Mouse (Mus musculus) thymus, postnatal 14 days (tissue): Measurements from ENCODE around the gene Csrnp3.
"Not testable (repeated sequence)": the region's sequence is repeated elsewhere in the genome, so short reads cannot be mapped to it uniquely, and the experiment has no call there.

Experiments used
- DNase-seq: peaks from one replicate; pipeline ENCODE4 v3.0.0; 2021

The Csrnp3 gene

DNA sequence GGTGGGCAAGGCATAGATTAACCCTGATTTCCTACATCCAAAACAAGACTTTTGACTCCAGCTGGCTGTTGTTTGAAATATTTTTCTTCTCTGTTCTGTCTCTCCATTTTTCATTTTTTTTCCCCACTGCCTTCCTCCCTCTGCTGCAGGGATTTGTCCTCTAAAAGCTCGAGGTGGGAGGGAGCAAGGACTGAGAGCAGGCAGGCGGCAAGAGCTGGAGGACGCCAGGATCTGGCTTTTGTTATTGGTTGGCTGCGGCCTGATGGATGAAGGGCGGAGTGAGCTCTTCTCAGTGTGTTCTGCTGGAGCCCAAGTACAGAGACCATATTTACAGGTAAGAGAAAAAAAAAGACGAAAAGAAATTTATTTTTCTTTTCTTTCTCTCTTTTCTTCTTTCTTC lies at the start of gene Csrnp3:
TSS of gene Csrnp3 (plus strand) at position 217 of the 400 bp plus-strand sequence.
- no peak for DNase-seq

DNA sequence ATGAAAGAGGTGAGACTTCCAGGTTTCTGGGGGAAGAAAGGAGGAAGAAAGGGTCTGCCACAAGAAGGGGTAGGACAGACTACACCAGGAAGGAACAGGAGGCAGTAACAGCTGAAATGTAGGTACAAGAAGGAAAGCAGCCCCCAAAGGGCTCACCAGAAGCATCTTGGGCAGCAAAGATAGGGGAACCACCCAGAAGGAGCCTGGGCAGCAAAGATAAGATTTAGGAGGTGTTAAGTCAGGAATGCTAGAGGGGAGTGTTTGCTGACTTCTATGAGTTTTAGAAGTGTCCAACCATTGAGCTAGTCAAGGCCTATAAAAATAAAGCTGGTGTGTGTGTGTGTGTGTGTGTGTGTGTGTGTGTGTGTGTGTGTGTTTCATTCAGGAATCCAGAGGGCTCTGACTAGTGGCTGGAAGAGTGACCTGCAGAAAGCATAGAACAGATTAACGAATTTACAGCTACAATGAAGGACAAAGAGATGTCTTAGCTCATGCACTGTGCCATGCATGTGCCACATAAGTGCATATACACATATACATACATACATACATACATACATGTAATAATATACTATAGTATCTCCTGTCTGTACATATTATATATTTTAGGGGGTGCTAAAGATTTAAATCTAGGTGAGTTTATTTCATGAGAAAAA lies 44.4 kb upstream of the Csrnp3 start:
- no peak for DNase-seq

DNA sequence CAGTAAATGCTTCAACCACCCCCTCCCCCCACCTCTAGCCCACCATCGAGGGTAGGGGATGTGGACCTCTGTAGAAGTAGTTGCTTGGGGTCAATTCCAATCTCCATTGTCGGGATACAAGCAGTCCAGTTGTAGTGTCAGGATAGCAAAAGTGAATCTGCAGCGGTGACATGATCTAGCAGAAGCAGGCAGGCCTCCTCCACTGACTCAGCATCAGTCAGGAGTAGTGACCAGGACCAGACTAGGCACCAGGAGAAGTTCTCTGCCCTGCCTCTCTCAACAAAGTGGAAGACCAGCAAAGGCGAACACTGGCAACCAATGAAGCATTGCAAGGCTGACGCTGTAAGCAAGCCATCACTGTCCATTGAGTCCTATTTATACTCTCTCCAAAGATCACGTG lies 39.0 kb upstream of the Csrnp3 start:
- no peak for DNase-seq

DNA sequence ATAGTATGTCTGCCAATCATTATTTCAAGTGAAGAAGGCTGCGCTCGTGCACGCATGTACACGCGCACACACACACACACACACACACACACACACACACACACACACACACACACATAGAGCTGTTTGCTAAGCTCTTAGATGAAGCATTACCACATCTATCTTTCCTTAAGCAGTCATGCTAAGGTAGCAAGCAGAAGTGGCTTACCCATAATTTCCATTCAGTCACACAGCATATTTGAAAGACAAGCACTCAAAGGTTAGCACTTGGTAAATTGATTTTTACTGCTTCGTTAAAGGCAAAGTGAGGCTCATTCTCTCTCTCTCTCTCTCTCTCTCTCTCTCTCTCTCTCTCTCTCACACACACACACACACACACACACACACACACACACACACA lies 34.4 kb upstream of the Csrnp3 start:
- not testable (repeated sequence) for DNase-seq

DNA sequence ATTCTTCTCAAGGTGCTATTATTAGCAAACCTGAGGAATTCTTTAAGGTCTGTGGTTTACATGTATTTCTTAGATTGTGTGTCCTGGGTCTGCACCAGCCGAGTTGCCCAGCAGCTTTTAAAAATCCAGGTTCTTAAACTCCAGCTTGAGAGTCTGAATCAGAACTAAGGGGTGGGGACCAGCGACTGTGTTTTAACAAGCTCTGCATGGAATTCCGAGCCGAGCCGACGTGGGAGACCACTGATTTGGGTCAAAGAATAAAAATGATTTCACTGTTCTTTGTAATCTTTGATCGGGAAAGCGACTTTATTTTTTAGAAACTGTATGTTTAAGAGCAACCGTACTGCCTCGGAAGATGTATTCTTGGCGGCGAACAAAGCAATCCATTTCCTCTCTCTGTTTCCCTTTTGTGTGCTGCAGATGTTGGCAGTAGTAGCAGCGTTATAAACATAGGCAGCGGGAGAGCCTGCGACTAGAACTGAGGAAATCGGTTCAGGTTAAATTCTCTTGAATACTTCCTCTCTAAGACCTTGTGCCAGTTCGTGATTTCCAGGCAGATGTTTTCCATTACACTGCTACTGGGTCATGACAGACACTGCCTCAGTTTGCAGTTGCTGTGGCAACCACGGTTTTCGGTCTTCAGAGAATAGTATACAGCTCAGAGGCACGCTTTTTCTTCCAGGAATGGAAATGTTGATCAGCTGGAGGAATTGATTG lies 27.3 kb upstream of the Csrnp3 start:
- peak; percentile 5 for DNase-seq

DNA sequence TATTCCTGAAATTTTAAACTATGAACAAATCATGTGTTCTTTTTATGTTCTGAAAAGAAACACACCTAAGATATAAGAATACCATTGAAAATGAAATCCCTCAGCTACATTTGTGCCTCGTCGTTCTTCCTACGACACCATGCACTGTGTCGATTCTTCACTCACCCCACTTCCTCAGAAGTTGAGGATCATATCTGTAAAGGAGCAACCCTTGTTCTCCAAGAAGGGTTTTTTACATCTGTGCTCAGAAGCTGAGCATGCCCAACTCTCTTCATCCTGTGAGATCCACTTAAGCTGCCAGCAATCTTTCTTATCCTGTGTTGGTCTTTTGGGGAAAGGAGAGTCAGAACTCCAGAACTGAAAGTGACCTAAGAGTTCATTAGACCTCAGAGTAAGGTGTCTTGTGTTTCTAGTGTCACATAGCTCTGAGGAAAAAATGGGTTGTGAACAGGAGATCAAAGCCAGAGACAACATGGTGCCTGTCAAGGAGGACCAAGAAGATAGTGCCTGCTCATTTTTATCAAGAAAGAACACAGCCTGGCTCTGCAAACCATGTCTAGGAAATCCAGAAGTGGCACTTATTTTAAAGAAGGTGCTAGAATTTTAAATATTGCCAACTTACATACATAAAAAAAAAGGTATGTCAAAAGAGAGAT lies 25.3 kb upstream of the Csrnp3 start:
- DNase-seq, result no peak

DNA sequence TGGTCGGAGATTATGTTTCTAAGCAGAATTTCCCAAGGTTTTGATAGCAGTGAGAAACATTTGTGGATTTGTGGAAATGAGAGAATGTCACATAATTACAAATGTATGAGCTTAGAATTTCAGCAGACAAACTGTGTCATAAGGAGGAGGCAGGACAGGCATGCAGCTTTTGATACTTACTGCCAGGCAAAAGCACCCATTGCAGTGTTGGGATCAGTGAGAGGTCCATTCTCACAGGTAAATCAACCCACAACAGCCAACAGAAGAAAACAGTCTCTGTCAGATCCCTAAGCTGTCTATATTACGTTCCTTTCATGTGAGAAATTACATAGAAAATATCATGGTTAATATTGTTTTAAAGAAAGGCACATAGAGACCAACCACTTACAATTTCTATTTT lies 19.3 kb upstream of the Csrnp3 start:
- DNase-seq, result no peak

DNA sequence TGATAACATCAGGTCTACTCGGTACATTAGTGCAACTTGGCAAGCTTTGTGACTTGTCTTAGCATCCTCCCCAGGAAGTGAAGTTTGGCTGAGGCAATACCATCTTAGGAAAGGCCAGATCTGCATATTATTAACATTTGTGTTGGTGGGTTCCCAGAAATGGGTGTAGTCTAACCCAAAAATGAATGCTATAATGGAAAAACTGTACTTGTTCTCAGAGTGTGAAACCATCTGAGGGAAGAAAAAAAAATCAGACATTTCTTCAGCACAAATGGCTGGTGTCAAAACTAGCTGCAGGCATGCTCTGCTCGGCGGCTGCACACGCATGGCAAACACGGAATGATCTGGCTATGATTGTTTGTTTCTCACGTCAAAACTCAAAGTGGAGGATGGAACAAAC lies 18.8 kb upstream of the Csrnp3 start:
- DNase-seq, result no peak

DNA sequence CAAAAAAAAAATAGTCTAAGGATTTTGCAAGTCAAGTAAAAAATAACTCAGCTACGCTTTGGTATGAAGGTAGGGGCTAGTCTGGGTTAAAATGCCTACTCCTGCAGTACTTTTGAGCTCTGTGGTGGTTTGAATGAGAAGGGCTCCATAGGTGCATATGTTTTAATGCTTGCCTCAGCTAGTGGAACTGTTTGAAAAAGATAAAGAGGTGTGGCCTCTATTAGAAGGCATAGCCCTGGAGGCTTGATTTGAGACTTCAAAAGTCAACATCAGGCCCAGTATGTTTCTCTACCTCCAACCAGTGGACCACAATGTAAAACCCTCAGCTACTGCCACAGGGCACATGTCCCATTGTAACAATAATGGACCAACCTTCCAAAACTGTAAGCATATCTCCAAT lies 16.9 kb upstream of the Csrnp3 start:
- no peak for DNase-seq

DNA sequence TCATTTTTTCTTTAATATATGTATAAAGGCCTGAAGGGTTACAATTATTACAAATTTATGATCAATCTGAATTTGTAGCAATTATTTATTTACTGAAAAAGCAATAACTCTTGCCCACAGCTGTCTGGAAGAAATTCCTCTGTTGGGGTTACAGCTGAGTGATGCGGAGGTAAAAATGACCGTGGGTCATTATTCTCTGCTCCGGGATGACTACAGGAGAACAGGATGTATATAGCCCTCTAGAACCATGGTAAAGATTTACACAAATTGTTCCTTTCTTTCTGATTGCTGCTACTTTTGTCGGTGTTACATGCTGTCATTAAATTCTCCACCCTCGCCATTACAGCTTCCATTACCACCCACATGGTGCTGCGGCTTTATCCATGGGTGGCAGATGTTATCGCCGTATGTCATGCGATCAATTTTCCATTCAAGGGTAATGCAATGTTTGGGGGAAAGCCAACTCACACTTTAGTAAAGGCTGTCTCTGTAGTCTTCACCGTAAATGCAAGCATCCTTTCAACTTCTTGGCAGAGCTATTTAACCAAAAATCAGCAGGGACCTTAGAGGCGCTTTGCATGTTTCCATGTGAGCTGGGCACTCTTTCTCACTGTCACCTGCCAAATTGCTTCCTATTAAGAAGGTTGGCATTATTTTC lies 12.7 kb upstream of the Csrnp3 start:
- DNase-seq, result no peak

DNA sequence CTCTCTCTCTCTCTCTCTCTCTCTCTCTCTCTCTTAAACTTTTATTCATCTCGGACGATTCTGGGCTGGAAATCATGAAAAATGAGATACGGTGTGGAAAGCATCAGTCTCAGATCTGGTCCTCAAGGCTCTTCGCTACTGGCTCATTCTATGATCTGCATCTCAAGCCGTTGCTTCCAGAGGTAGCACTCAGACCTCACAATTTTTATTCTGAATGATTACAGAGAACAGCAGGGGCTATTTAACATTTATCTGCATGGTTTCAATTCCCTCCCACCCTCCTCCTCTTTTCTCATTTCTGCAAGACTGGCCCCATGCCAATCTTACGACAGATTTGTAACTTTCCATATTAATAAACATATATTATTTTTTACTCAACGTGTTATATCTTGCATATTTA lies 12.1 kb upstream of the Csrnp3 start:
- no peak for DNase-seq

DNA sequence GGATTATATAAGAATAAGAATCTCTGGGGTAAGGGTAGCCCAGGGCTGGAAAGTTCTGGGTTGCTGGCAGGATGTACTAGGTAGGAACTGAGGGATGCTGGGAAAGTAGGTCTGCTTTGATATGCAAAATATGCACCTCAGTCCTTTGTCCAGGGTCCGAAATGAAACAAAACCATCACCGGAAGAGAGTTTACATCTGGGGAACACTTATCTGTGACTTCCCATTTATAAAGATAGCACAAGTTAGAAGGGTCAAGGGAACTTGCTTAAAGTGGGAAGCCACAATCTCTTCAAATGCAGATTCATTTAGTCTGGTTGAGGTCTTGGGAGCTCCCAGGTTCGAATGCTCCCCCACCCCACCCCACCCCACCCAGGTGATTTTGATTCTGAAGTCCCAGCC lies 4.0 kb upstream of the Csrnp3 start:
- DNase-seq, result no peak

DNA sequence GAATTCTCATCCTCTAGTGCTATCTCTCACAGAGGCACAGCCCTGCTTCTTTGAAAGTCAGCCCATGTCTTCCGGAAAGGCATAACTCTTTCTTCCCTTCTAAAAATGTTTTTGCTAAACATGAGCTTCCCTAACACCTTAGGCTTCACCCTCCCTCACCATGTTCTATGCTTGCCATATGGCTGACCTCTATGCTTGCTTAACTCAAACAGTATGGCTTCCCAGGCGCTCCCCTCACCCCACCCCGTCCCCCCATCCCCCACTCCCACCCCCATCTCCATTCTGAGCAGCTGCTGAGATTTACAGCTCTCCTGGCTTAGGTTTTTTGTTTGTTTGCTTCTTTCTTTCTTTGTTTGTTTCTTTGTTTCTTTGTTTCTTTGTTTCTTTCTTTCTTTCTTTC lies 3.2 kb upstream of the Csrnp3 start:
- DNase-seq, result no peak

DNA sequence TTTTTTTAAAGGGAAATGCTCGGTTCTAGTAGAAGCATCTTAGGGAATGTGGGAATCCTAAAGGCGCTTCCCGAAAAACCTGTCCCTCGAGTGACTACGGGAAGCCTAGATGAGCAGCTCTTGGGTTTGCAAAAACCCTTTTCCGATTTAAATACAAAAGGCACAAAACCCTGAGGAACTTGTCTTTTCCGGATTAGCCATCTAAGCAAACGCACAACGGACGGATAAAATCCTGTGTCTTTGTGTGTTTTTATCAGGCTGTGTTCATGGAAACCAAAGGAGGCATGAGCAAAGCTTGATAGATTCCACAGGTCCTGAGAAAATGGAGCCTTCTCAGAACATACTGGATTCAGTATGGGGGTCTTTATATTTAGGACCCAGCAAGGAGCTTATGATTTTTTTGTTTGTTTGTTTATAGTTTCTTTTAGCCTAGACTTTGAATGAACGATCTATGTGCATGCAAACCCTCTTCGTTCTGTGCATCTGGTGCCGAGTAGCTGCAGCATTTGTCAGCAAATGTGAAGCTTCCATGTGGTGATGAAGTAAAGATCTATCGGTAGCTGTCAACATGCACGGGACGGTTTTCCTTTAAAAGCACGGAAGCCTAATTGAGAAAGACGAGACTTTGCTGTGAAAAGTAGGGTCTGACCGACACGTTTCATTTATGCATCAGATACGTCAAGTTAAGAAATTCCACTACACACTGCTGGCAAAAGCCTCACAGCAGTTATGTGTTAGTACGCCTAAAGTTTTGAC lies 611 bp downstream of the Csrnp3 start:
- DNase-seq, result no peak

DNA sequence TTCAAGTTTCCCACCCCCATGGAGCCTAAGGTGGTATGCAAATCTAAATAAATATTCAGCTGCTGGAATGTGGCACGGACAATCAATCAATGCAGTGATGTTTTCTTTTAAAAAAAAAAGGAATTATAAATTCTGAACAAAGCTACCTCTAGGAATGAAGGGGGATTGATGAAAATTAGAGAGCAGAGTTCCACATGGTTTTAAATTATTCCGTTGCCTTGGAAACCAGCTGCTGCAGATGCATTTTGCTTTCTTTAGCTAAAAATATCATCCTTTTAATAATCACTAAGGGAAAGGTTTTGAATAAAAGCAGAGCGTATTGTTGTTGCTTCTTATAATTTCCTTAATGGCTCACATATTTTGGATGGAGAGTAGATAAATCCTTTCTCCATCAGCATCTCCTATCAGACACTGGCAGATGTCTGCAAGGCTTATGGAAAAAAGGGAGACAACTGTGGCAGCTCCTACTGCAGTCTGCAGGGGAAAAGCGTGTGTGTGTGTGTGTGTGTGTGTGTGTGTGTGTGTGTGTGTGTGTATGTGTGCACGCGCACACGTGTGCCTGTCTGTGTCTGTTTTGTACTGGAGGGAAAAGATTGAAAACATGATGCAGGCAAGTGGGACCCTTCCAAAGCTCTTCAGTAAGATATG lies 2.0 kb downstream of the Csrnp3 start:
- no peak for DNase-seq

DNA sequence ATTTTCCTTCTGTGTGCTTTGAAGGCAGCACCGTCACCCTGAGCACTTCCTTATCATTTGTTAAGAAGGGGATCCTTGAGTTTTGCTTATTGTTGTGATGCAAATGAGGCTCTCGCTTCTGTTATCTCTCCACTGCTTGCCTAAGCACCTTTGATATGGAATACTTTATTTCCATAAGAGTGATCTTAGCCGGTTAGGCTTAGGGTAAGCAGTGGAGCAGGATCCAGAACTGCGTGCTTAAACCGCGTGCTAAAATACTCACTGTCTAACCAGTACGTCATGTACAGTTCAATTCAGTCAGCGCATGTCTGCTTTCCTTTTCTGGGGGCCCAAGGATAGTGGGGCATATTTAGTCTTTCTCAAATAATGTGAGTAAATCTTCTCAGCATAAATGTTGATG lies 3.1 kb downstream of the Csrnp3 start:
- no peak for DNase-seq

DNA sequence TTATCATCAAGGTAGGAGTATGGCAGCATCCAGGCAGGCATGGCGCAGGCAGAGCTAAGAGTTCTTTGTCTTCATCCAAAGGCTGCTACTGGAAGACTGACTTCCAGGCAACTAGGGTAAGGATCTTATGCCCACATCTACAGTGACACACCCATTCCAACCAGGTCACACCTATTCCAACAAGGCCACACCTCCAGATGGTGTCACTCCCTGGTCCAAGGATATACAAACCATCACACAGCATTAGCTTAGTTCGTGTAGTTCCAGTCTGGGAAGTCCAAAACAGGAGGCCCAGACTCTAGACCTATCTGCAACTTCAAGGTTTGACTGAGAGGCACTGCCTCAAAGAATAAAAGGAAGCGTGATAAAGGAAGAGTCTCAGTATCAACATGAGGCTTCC lies 4.7 kb downstream of the Csrnp3 start:
- DNase-seq, result not testable (repeated sequence)

DNA sequence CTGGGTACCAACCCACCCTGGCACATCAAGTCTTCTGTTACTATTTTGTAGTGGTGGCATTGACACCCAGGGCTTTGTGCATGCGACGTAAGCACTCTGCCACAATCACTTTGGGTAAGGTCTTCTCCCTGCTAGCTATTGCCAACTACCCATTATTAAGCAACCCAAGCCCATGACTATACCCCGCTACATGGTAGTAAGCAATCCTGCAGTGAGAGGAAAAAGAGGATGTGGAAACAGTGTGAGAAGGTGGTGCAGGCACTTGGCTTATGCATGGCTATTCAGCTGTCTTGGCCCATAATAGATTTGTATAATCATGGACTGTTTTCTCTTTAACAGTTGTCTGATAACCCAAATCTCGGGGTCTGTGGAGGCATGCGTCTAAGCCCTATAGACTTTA lies 11.2 kb downstream of the Csrnp3 start:
- DNase-seq, result no peak

DNA sequence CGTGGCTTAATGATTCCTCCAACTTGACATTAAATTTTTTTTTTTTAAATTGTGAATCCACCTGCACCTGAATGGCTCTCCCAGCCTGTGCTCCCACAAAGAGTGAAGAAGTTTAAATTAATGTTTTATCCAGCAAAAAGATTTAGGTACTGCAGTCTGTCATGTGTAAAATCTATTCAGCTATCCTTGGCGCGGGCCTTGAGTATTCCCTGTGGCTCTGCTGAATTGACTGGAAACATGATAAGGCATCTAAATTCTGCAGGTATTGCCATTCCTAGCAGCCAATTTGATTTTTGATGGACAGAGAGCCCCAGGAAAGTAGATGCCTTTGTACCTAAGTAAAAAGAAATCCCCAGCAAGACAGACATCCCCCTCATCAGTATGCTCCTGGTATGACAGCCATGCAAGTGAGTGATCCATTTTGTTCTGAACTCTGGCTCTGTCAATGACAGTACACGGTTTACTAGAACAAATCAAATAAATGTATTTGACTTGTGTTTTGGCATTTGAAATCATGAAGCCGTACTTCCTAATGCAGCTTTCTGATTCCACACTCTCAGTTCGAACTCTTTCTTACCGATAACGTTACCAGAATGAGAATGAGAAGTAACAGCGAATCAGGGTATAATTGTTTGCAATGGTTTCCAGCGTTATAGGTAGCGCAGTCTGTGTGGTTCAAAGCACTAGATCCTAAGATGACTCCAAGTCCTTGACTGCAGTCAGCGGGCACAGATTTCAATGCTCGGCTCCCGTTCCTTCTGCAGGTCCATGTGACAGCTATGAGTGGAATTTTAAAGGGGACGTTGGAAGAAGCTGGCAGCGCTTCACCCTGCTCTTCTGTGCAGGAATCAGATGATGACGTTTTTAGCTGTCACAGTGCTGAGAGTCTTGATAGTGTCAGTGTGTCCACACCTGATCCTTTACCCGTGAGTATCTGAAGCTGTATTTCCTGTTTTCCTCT lies 14.5 kb downstream of the Csrnp3 start:
- DNase-seq, result no peak

DNA sequence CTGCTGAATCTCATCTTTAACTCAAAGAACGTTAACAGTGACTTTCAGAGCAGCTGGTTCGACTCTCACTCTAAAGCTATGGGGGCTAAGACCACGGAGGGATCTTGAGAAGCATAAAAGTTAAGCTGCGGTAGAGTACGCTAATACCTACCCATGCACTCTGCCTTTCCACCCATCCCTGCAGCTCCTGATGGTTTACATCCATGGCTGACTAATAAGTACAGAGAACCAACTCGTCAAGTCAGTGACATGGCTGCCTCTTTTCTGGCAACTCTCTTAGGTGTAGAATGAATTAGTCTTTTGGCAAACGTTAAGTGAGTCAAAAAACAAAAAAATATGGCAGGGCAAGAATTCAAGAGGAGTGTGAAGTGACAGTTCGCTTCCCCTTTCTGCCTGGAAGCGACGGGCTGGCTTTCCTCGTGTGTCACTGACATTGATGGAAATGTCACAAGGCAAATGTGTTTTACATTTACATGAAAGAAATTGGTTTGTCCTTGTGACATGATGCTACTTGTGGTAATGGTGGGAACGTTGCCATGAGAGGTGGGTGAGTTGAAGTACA lies 19.3 kb downstream of the Csrnp3 start:
- DNase-seq, result no peak
